Mouse (Mus musculus): ENCODE data around the gene Ccdc92b.

GRCm38 (mm10) chr11:74672901-74673513 lies 53.6 kb downstream of the Ccdc92b start:
- no peak for TF ChIP-seq CTCF (IDR thresholded peaks at IDR 0.05; ENCODE audit: low read depth, low read length)
- no peak for TF ChIP-seq POLR2A (IDR thresholded peaks at IDR 0.05; ENCODE audit: extremely low read depth, insufficient read depth, low read length)

Measured in liver, adult 2 months (tissue).